Mouse (Mus musculus): ENCODE data around the gene Col4a5.

Gene Col4a5

GRCm38 (mm10) chrX:141475110-141475509 lies at the start of gene Col4a5:
TSS of gene Col4a5 (plus strand) at chrX:141475385.
- DNase-seq = peak; percentile 74

GRCm38 (mm10) chrX:141436780-141437179 lies 38.4 kb upstream of the Col4a5 start:
- DNase-seq = no peak

GRCm38 (mm10) chrX:141439423-141439822 lies 35.8 kb upstream of the Col4a5 start:
- no peak for DNase-seq

- DNase-seq = no peak
These were observed 27.2 kb upstream of the Col4a5 start for GRCm38 (mm10) chrX:141447936-141448335.

GRCm38 (mm10) chrX:141473470-141474302 lies 1.5 kb upstream of the Col4a5 start, which contains the start of gene Col4a6:
TSS of gene Col4a6 (minus strand) at chrX:141474076.
- DNase-seq = peak; percentile 5

GRCm38 (mm10) chrX:141475566-141476327 lies 562 bp downstream of the Col4a5 start:
- peak; percentile 11 for DNase-seq

GRCm38 (mm10) chrX:141494545-141494944 lies 19.4 kb downstream of the Col4a5 start:
- no peak for DNase-seq

GRCm38 (mm10) chrX:141503125-141503524 lies 27.9 kb downstream of the Col4a5 start:
- DNase-seq = no peak

- DNase-seq = no peak
These were observed 58.3 kb downstream of the Col4a5 start for GRCm38 (mm10) chrX:141533447-141533846.

GRCm38 (mm10) chrX:141547471-141547870 lies 72.3 kb downstream of the Col4a5 start:
- DNase-seq = no peak

GRCm38 (mm10) chrX:141590242-141590641 lies 115.1 kb downstream of the Col4a5 start:
- DNase-seq = no peak

- no peak for DNase-seq
These were observed 246.5 kb downstream of the Col4a5 start for GRCm38 (mm10) chrX:141721725-141722124.

GRCm38 (mm10) chrX:141723936-141724335 lies 248.8 kb downstream of the Col4a5 start:
- DNase-seq = peak; percentile 11

- DNase-seq = no peak
These were observed 249.3 kb downstream of the Col4a5 start for GRCm38 (mm10) chrX:141724391-141724891.

- peak; percentile 42 for DNase-seq
These were observed 250.0 kb downstream of the Col4a5 start, which contains the start of gene Irs4 for GRCm38 (mm10) chrX:141724937-141725918. TSS of gene Irs4 (minus strand) at chrX:141725263.

- no peak for DNase-seq
These were observed 254.4 kb downstream of the Col4a5 start for GRCm38 (mm10) chrX:141729570-141729969.
